Mouse (Mus musculus) forebrain, embryonic 10.5 days (tissue): ENCODE results near the gene Vmn1r211. TPM values are rescaled to one million over a fixed set of nuclear protein-coding genes. Genes with fewer than 3 reads are reported as not detected.
"Not testable (repeated sequence)": the region's sequence is repeated elsewhere in the genome, so short reads cannot be mapped to it uniquely, and the experiment has no call there.

Experiments used
- DNase-seq: peaks from one replicate; pipeline ENCODE4 v3.0.0-alpha.2; 2017; ENCODE audit warnings: low spot score; ENCODE audit errors: extremely low spot score
- H3K27ac ChIP-seq: fragments of 300-500 bp; sonication (generic); 2 replicates; pipeline ENCODE4 v1.5.1; 2016; ENCODE audit warnings: mild to moderate bottlenecking
- H3K27me3 ChIP-seq: fragments of 300-500 bp; sonication (generic); 2 replicates; pipeline ENCODE4 v1.6.1; 2016; ENCODE audit warnings: mild to moderate bottlenecking; ENCODE audit not compliant: poor library complexity, severe bottlenecking
- H3K36me3 ChIP-seq: fragments of 300-500 bp; sonication (generic); replicated peaks from 2 replicates; pipeline ENCODE4 v1.6.1; 2016; ENCODE audit warnings: mild to moderate bottlenecking, moderate library complexity
- H3K4me1 ChIP-seq: fragments of 300-500 bp; sonication (generic); 2 replicates; pipeline ENCODE4 v1.6.1; 2016
- H3K4me3 ChIP-seq: fragments of 300-500 bp; sonication (generic); 2 replicates; pipeline ENCODE4 v1.5.1; 2016; ENCODE audit warnings: mild to moderate bottlenecking, moderate library complexity
- H3K9me3 ChIP-seq: fragments of 300-500 bp; sonication (generic); 2 replicates; pipeline ENCODE4 v1.6.1; 2016; ENCODE audit warnings: mild to moderate bottlenecking, moderate library complexity
- WGBS: fragments of 180-500 bp; shearing (Covaris S2); methylation state at CpG from one replicate; pipeline ENCODE4 v1.1.7; 2016; 5-methylcytosine and 5-hydroxymethylcytosine counted together
- polyA plus RNA-seq: library from polyadenylated mRNA; unstranded; fragments of >200 nt; fragmentation: Nextera tagmentation; extraction: Ambion mirVana; gene quantifications from 2 replicates; pipeline ENCODE4 v1.2.1, GENCODE M21; 2016

The Vmn1r211 gene
- not detected in 2 replicates for polyA plus RNA-seq

DNA sequence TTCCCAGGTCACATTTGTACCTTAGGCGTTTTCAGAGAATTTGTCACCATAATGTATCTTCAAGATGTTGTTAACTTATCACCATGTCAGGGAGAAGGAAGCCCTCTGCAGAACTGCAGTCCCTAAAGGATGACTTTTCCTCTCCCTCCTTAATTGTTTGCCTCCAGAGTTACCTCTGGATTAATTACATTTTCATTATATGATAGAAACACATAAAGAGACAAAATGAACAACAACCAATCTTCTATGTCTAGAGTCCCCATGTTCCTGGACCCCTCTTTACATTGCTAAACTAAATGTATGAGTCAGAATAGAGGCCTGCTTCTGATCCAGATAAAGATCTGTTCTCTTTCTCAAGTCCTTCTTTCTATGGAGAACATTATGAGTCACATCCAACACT, at the start of gene Vmn1r211:
Gene Vmn1r211, minus strand, starts transcription at position 101 of the 400 bp plus-strand sequence.
- Histone ChIP-seq H3K4me1 (no peaks in the 10 kb centered on the region), H3K27ac (no peak within 1 kb of the TSS), H3K36me3 (no peaks in the 10 kb centered on the region), H3K4me3 (no peak within 1 kb of the TSS), H3K9me3 (no peaks in the 10 kb centered on the region), H3K27me3 (no peaks in the 10 kb centered on the region)
- 89% methylated on average over 1 of the region's 1 CpGs for WGBS
- no peak for DNase-seq

DNA sequence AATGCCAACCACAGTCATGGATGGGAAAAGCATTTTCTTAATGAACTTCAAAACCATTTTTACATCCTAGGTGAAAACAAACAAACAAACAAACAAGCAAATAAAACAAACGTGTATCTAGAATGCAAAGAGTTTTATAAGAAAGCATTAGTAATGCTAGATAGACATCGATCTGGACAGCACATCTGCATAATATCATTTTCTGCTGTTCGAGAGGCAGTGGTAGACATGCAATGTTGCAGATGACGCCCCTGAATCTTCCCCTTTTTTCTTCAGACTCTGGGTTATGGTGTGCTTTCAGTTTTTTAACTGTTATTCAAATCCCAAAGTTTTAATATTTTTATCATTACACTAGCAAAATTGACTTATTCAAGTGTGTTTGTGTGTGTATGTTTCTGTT, 26.7 kb upstream of the Vmn1r211 start, which contains the start of gene Vmn1r212:
Gene Vmn1r212, minus strand, starts transcription at position 101 of the 400 bp plus-strand sequence.
- H3K4me3 ChIP-seq: no peak within 1 kb of the TSS
- WGBS: 86% methylated on average over 4 of the region's 4 CpGs

DNA sequence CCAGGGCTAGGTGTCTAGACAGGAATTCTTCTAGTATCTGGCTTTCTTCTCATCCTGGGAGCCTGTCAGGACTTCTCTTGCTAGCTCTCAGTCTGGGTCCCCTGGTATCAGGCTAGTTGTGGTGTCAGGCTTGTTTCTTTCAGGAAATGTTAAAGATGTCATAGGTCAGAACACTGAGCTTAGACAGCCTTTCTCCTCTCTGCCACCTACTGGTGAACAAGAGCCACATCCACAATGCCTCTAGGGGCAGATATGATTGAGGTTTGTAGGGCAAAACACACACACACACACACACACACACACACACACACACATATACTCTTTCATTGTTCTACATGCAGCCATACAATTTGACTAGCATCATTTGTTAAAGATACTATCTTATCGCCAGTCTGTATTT, 21.9 kb upstream of the Vmn1r211 start:
- no peaks in the 10 kb centered on the region; the same call in 1 of the 2 replicates for H3K9me3 ChIP-seq
- H3K4me1 ChIP-seq: peaks cover 4% of the 10 kb centered on the region; the same call in 1 of the 2 replicates
- H3K4me3 ChIP-seq: no peak overlapping the region
- DNase-seq: no peak
- H3K27me3 ChIP-seq: no peaks in the 10 kb centered on the region
- 93% methylated on average over 1 of the region's 1 CpGs for WGBS
- no peak overlapping the region for H3K27ac ChIP-seq
- no peaks in the 10 kb centered on the region for H3K36me3 ChIP-seq

More for the DNA sequence above, 26.7 kb upstream of the Vmn1r211 start, which contains the start of gene Vmn1r212:
- no peaks in the 10 kb centered on the region for H3K9me3 ChIP-seq
- peaks cover 4% of the 10 kb centered on the region; the same call in 1 of the 2 replicates for H3K4me1 ChIP-seq
- no peak for DNase-seq
- H3K36me3 ChIP-seq: no peaks in the 10 kb centered on the region
- H3K27ac ChIP-seq: no peak within 1 kb of the TSS
- H3K27me3 ChIP-seq: no peaks in the 10 kb centered on the region

DNA sequence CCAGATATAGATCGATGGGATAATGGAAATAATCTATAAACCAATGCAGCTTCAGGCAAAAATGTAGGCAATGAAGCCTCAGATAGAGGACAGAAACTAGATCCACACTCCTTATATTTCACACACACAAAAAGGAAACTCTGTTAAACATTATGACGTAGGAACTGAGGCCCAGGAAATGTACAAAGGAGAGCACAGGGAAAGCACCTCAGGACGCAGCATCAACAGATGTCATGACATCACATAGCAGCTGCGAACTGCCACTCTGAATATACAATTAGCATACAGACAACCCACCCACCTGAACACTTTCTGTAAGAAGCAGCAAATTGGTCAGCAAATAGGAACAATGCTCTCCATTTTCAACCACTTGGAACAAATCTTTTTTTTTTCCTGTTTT, 2.6 kb downstream of the Vmn1r211 start:
- 83% methylated on average over 4 of the region's 4 CpGs for WGBS
- no peaks in the 10 kb centered on the region for H3K27me3 ChIP-seq
- no peaks in the 10 kb centered on the region for H3K4me1 ChIP-seq
- no peaks in the 10 kb centered on the region for H3K9me3 ChIP-seq
- no peak overlapping the region for H3K4me3 ChIP-seq
- DNase-seq: no peak
- H3K27ac ChIP-seq: no peak overlapping the region
- H3K36me3 ChIP-seq: no peaks in the 10 kb centered on the region

DNA sequence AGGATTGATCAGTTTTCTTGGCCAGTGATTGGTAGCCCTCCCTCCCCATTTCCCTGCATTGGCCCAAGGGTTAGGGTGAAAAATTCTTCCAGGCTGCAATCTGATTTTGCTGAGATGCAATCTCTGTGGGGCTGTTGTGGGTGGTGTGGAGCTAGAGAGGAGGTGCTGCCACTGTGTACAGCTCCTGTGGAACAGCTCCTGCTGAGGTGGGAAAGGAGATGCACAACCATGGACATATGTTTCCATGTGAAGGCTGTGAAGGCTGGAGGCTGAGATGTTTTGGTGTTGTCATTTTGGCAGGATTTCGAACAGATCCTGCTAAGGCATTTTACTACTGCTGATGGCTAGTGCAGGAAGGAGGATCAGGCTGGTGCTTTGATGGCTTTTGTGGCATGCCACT, 10.6 kb downstream of the Vmn1r211 start:
- no peak overlapping the region for H3K27ac ChIP-seq
- no peak for DNase-seq
- H3K27me3 ChIP-seq: no peaks in the 10 kb centered on the region
- H3K9me3 ChIP-seq: no peaks in the 10 kb centered on the region
- H3K4me3 ChIP-seq: no peak overlapping the region
- no peaks in the 10 kb centered on the region for H3K4me1 ChIP-seq
- no peaks in the 10 kb centered on the region for H3K36me3 ChIP-seq
- WGBS: 79% methylated on average over 1 of the region's 1 CpGs

DNA sequence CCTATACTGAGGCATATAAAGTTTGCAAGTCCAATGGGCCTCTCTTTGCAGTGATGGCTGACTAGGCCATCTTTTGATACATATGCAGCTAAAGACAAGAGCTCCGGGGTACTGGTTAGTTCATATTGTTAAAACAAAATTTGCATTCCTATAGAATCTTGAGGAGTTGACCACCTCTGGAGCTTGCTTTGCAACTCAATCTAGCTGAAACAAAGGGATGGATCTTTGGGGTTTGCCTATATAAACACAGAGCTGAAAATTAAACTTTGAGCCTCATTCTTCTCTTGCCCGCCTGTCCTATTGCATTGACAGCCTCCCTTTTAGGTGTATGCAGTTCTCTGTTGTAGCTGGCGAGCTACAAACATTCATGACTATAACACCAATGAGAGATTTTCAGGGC, 13.1 kb downstream of the Vmn1r211 start:
- H3K27ac ChIP-seq, H3K4me3 ChIP-seq, DNase-seq, H3K9me3 ChIP-seq, H3K4me1 ChIP-seq, H3K27me3 ChIP-seq, H3K36me3 ChIP-seq: not testable (repeated sequence)
- WGBS: 61% methylated on average over 3 of the region's 3 CpGs

DNA sequence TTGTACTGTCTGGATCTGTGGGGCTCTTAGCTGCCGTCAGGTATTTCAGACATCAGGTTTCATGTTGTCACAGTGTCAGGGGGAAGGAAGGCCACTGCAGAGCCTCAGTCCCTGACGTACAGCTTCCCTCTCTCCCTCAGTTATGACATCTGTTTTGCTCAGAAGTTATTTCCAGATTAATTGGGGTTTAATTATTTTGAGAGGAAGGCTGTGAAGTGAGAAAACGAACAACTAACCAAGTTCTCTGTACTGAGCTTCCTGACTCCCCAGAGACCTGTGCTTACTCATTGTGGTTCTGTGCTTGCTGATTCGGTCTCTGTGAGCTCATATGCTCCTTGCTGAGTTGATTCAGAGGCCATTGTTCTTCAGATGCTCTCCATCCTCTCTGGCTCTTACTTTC, 26.1 kb downstream of the Vmn1r211 start, which contains the start of gene Vmn1r210:
Gene Vmn1r210, minus strand, starts transcription at position 101 of the 400 bp plus-strand sequence.
- H3K4me3 ChIP-seq: no peak within 1 kb of the TSS

DNA sequence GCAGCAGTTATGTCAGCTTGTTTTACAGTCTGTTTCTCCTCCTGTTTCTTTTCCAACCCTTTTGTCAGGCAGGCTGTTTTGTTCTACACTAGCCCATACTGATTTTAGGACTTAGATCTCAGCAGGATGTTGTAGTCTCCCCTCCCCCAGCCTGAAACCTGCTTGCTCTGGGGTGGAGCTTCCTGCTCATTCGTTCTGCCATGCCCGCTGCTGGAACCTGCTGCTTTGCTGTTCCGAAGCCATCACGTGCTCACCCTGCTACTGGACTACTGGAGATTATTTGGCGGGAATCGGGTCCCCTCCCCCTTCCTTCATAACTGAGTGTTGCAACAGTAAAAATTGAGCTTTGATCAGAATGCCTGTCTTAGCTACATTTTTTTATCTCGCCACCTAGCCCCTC, 28.0 kb downstream of the Vmn1r211 start:
- H3K27me3 ChIP-seq, H3K9me3 ChIP-seq, H3K27ac ChIP-seq, DNase-seq, H3K36me3 ChIP-seq, H3K4me3 ChIP-seq, H3K4me1 ChIP-seq: not testable (repeated sequence)
- WGBS: 45% methylated on average over 7 of the region's 7 CpGs

More for the DNA sequence above, 26.1 kb downstream of the Vmn1r211 start, which contains the start of gene Vmn1r210:
- Histone ChIP-seq H3K27ac (no peak within 1 kb of the TSS), H3K9me3 (no peaks in the 10 kb centered on the region), H3K36me3 (no peaks in the 10 kb centered on the region), H3K27me3 (no peaks in the 10 kb centered on the region), H3K4me1 (peaks cover 3% of the 10 kb centered on the region; the same call in 1 of the 2 replicates)
- WGBS: 69% methylated on average over 4 of the region's 4 CpGs
- no peak for DNase-seq

DNA sequence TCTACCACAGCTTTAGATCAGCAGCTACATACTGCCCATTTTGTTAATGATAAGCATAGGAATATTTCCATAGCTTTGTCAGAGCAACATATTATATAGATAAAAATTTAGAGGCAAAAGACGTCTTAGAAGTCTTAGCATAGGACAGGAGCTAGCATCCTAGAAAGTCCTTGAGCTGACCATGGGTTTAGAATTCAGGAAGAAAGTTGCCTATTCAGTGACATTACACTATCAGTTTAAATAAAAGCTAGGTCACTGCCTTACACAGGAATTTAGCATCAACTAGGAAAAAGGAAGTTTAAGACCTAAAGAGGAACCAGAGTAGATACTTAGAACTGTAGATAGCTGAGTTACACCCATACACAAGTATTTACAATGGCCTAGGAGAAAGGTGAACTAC, 35.8 kb downstream of the Vmn1r211 start:
- not testable (repeated sequence) for H3K27me3 ChIP-seq, H3K4me3 ChIP-seq, DNase-seq, H3K36me3 ChIP-seq, H3K4me1 ChIP-seq, H3K27ac ChIP-seq, H3K9me3 ChIP-seq
- 88% methylated on average over 1 of the region's 1 CpGs for WGBS

DNA sequence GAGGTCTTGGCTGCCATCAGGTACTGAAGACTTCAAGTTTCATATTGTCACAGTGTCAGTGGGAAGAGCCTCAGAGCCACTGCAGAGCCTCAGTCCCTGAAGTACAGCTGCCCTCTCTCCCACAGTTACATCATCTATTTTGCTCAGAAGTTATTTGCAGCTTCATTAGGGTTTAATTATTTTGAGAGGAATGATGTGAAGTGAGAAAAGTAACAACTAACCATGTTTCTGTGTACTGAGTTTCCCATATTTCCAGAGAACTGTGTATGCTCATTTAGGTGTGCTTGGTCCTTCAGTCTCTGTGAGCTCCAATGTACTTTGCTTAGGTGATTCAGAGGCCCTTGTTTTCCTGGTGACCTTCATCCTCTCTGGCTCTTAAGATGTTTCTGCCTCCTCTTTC, 47.8 kb downstream of the Vmn1r211 start, which contains the start of gene Vmn1r209:
Gene Vmn1r209, minus strand, starts transcription at position 101 of the 400 bp plus-strand sequence.
- not testable (repeated sequence) for H3K9me3 ChIP-seq, DNase-seq, H3K4me1 ChIP-seq, H3K4me3 ChIP-seq, H3K27ac ChIP-seq, H3K27me3 ChIP-seq, H3K36me3 ChIP-seq

Other genes with a start within 250 kb of the Vmn1r211 start
- not detected in 2 replicates for gene Vmn1r206, start 233.3 kb downstream of the Vmn1r211 start, polyA plus RNA-seq
- gene Vmn1r207-ps, start 127.9 kb downstream of the Vmn1r211 start, polyA plus RNA-seq: not detected in 2 replicates
- gene Vmn1r208, start 80.2 kb downstream of the Vmn1r211 start, polyA plus RNA-seq: not detected in 2 replicates
- not detected in 2 replicates for gene Vmn1r209, start 47.9 kb downstream of the Vmn1r211 start, polyA plus RNA-seq
- gene Vmn1r210, start 26.2 kb downstream of the Vmn1r211 start, polyA plus RNA-seq: not detected in 2 replicates
- not detected in 2 replicates for gene Vmn1r212, start 26.6 kb upstream of the Vmn1r211 start, polyA plus RNA-seq
- not detected in 2 replicates for gene Vmn1r213, start 150.1 kb upstream of the Vmn1r211 start, polyA plus RNA-seq
- not detected in 2 replicates for gene Vmn1r214, start 172.9 kb upstream of the Vmn1r211 start, polyA plus RNA-seq
- gene Vmn1r215, start 210.5 kb upstream of the Vmn1r211 start, polyA plus RNA-seq: not detected in 2 replicates